Mouse (Mus musculus) liver, adult 2 months (tissue): ENCODE measurements around the gene Exosc7.

ENCODE experiments used
- CTCF ChIP-seq: fragments of 200-500 bp; IDR thresholded peaks from 2 replicates; pipeline ENCODE4 v1.5.1; 2011; ENCODE audit warnings: low read depth, low read length, control low read depth
- POLR2A ChIP-seq: fragments of 200-500 bp; IDR thresholded peaks from 2 replicates; pipeline ENCODE4 v1.6.1; 2011; ENCODE audit warnings: low read length, control low read depth; ENCODE audit not compliant: insufficient read depth; ENCODE audit errors: extremely low read depth

DNA sequence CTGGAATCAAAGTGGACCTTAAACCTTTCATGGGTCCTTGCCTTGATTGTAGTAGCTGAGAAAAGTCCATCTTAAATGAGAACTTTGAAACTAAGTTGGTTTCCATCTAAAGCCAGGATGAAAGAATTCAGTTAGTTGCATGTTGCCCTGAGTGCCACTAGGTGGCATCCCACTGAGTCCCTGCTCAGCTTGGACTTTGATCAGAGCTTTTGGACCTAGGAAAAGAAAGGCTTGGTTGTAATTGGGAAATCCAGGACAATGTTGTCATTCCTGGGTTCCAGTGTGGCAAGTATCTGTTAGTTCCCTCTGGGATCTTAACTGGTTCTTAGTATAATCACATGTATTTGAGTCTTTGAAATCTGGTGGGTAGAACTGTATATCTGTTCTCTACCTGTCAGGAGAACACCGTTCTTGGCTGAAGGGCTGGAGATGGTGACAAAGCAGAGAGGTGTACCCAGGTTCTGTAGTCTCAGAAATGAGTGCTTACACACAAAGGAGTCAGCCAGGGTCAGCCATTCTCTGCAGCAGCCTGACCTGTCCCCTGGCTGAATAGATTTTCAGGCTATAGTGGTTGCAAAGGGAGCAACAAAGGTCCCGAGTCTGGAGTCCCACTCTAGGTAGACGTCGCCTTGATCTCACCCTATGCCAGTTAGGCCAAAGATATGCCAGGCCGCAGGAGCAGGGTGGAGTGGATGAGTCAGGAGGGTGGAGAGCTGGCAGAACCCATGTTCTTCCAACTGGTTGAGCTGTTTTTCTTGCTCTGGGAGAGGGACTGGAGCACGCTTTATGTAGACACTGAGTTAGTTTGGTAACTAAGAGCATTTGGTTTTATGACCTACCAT, 10.8 kb downstream of the Exosc7 start:
- peak; percentile 71 for TF ChIP-seq CTCF
- TF ChIP-seq POLR2A, result no peak
